Mouse (Mus musculus) ES-Bruce4 (cell line): ENCODE results near the gene Rai14.

Source experiments
- EP300 ChIP-seq: IDR thresholded peaks from 2 replicates; pipeline ENCODE4 v1.6.1; 2011; ENCODE audit warnings: low read depth, low read length; ENCODE audit not compliant: insufficient read depth
- POLR2A ChIP-seq: IDR thresholded peaks from one replicate; pipeline ENCODE4 v1.8.1; 2011; ENCODE audit warnings: low read length; ENCODE audit not compliant: insufficient read depth

- TF ChIP-seq POLR2A (no peak), EP300 (no peak)
Observed at GRCm38 (mm10) chr15:10696478-10697234, 17.8 kb downstream of the Rai14 start.
